Mouse (Mus musculus): ENCODE data around the gene Olfr812. TPM values are rescaled to one million over a fixed set of nuclear protein-coding genes. Genes with fewer than 3 reads are reported as not detected.
"Not testable (repeated sequence)": the region's sequence is repeated elsewhere in the genome, so short reads cannot be mapped to it uniquely, and the experiment has no call there.

Gene Olfr812
- not detected for total RNA-seq (2021)

- DNase-seq, result no peak
These were observed at the start of gene Olfr812 for GRCm38 (mm10) chr10:129845994-129846393. TSS of gene Olfr812 (minus strand) at chr10:129846094.

- no peak for DNase-seq
These were observed 40.0 kb upstream of the Olfr812 start for GRCm38 (mm10) chr10:129885934-129886333.

GRCm38 (mm10) chr10:129885496-129885895 is 39.6 kb upstream of the Olfr812 start:
- DNase-seq, result not testable (repeated sequence)

GRCm38 (mm10) chr10:129879751-129880150 is 33.9 kb upstream of the Olfr812 start, which contains the start of gene Olfr814:
TSS of gene Olfr814 (minus strand) at chr10:129879851.
- not testable (repeated sequence) for DNase-seq

DNA sequence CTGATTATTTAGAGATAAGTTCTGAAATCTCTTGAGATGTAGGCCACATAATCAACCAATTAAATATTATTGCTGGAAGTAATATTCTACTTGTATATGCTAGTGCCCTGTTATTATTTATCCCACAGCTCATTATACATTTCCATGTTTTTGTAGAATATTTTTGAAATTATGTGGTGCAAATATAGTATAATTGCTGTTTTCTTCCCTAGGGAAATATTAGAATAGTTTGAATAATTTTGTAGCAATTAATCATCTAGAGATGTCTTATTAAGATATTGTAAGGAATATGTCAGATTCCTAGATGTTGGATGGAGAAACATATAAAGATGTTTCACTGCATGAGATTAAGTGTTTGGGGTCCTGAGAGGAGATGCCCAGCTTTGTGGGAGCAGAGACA is 9.2 kb upstream of the Olfr812 start, which contains the start of gene Olfr813:
Gene Olfr813 (plus strand): TSS at position 301 of the 400 bp plus-strand sequence.
- DNase-seq, result no peak

DNA sequence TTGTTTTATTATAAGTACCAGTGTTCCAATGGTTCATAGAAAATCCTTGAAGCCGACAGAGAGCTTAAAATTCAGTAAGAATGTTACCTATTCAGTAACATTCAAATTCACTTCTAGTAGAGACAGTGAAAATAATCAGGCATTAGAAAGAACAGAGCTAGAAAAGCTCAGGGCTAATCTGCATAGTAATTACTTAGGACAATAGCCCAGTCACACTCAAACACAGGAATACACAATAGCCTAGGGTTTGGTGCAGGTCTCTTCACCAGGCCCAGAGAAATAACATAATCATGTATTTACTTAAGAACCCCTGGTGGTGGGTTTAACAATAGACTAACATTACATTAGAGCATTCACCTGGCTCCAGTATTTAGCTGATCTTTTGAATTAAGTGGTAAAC is 1.4 kb upstream of the Olfr812 start:
- no peak for DNase-seq

GRCm38 (mm10) chr10:129804296-129804695 is 41.6 kb downstream of the Olfr812 start, which contains the start of gene Olfr811:
TSS of gene Olfr811 (minus strand) at chr10:129804396.
- DNase-seq, result no peak

DNA sequence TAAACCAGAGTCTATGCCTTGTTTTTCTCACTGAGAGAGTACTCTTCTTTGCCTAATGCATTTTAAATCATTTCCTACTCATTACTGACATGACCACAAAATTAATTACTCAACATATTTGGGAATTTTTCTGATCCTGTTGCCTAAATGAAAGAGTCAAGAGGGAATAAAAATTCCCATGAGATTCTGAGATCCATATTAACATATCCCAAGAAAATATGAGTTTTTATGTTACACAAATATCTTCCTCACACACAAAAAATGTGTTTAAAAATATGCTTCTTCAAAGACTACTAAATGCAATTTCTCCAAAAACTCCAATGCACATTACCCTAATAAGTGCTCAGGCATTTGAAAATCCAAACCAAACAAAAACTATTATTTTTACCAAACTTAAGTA is 51.1 kb downstream of the Olfr812 start, which contains the start of gene Olfr810:
Gene Olfr810 (minus strand): TSS at position 101 of the 400 bp plus-strand sequence.
- DNase-seq, result no peak

Other genes with a start within 250 kb of the Olfr812 start
- gene Olfr796, start 233.5 kb downstream of the Olfr812 start, total RNA-seq (2021), result not detected
- not detected for gene Olfr798, start 218.2 kb downstream of the Olfr812 start, total RNA-seq (2021)
- gene Olfr799, start 208.6 kb downstream of the Olfr812 start, total RNA-seq (2021), result not detected
- not detected for gene Olfr800, start 188.4 kb downstream of the Olfr812 start, total RNA-seq (2021)
- gene Olfr801, start 172.2 kb downstream of the Olfr812 start, total RNA-seq (2021), result not detected
- gene Olfr802, start 157.9 kb downstream of the Olfr812 start, total RNA-seq (2021), result under 1 TPM in 1 of 2 experiments, not detected in 1; 0.05 TPM
- gene Olfr803, start 151.8 kb downstream of the Olfr812 start, total RNA-seq (2021), result not detected
- gene Olfr804, start 142.9 kb downstream of the Olfr812 start, total RNA-seq (2021), result not detected
- gene Olfr805, start 116.7 kb downstream of the Olfr812 start, total RNA-seq (2021), result not detected
- gene Olfr806, start 104.2 kb downstream of the Olfr812 start, total RNA-seq (2021), result not detected
- not detected for gene Olfr807, start 88.3 kb downstream of the Olfr812 start, total RNA-seq (2021)
- not detected for gene Olfr808, start 80.6 kb downstream of the Olfr812 start, total RNA-seq (2021)
- not detected for gene Olfr809, start 71.5 kb downstream of the Olfr812 start, total RNA-seq (2021)
- not detected for gene Olfr810, start 51.2 kb downstream of the Olfr812 start, total RNA-seq (2021)
- gene Olfr811, start 41.7 kb downstream of the Olfr812 start, total RNA-seq (2021), result not detected
- not detected for gene Olfr813, start 9.3 kb upstream of the Olfr812 start, total RNA-seq (2021)
- not detected for gene Olfr814, start 33.8 kb upstream of the Olfr812 start, total RNA-seq (2021)
- not detected for gene Olfr815, start 59.8 kb upstream of the Olfr812 start, total RNA-seq (2021)
- gene Olfr816, start 69.5 kb upstream of the Olfr812 start, total RNA-seq (2021), result not detected
- gene Olfr818, start 103.0 kb upstream of the Olfr812 start, total RNA-seq (2021), result not detected
- gene Olfr819, start 121.2 kb upstream of the Olfr812 start, total RNA-seq (2021), result not detected
- gene Olfr247, start 130.0 kb upstream of the Olfr812 start, total RNA-seq (2021), result not detected
- not detected for gene Gm10310, start 139.0 kb upstream of the Olfr812 start, total RNA-seq (2021)
- gene Olfr820, start 166.5 kb upstream of the Olfr812 start, total RNA-seq (2021), result not detected
- gene Olfr821, start 184.3 kb upstream of the Olfr812 start, total RNA-seq (2021), result not detected
- not detected for gene Olfr822, start 225.1 kb upstream of the Olfr812 start, total RNA-seq (2021)